Mouse (Mus musculus): ENCODE data around the gene Sptbn4.

- TF ChIP-seq CTCF (IDR thresholded peaks at IDR 0.05; ENCODE audit: extremely low read depth, insufficient read depth, insufficient read length, insufficient replicate concordance) = peak; percentile 99
- no peak for TF ChIP-seq POLR2A (IDR thresholded peaks at IDR 0.05; ENCODE audit: low read depth, low read length)
Observed at GRCm38 (mm10) chr7:27335928-27336823, 111.3 kb downstream of the Sptbn4 start.

All from spleen, adult 2 months (tissue).